Mouse (Mus musculus) bone marrow, adult 2 months (tissue): ENCODE measurements around the gene Pex3.
A peak's percentile ranks its signal among the peaks of the same experiment; 100 is the strongest.

Source experiments
- CTCF ChIP-seq: fragments of 200-500 bp; IDR thresholded peaks from 2 replicates; pipeline ENCODE4 v1.5.1; 2011; ENCODE audit warnings: low read length, control low read depth; ENCODE audit not compliant: control insufficient read depth, insufficient read depth
- POLR2A ChIP-seq: fragments of 200-500 bp; IDR thresholded peaks from 2 replicates; pipeline ENCODE4 v1.6.1; 2011; ENCODE audit warnings: low read depth, mild to moderate bottlenecking, control low read depth, low read length, borderline replicate concordance; ENCODE audit not compliant: control insufficient read depth

- TF ChIP-seq POLR2A = no peak
- peak; percentile 83 for TF ChIP-seq CTCF
These were observed 11.6 kb upstream of the Pex3 start for GRCm38 (mm10) chr10:13564364-13565079.
